Mouse (Mus musculus) C2C12 (cell line): ENCODE results near the gene Txn2. TPM values are rescaled to one million over a fixed set of nuclear protein-coding genes. Genes with fewer than 3 reads are reported as not detected.

Source experiments
- H3K27me3 ChIP-seq: one replicate; pipeline ENCODE4 v1.6.1; 2011; ENCODE audit not compliant: control insufficient read depth, insufficient read depth, insufficient read length
- H3K36me3 ChIP-seq: one replicate; pipeline ENCODE4 v1.6.1; 2011; ENCODE audit not compliant: control insufficient read depth, insufficient read depth
- H3K4me3 ChIP-seq: one replicate; pipeline ENCODE4 v1.5.1; 2011; ENCODE audit warnings: mild to moderate bottlenecking, control low read depth; ENCODE audit not compliant: poor library complexity, insufficient read depth, severe bottlenecking
- H3K79me2 ChIP-seq: one replicate; pipeline ENCODE4 v1.6.1; 2011; ENCODE audit not compliant: control insufficient read depth, insufficient read depth
- H3K79me3 ChIP-seq: one replicate; pipeline ENCODE4 v1.6.1; 2011; ENCODE audit warnings: low read depth, control low read depth
- H3ac ChIP-seq: one replicate; pipeline ENCODE3; 2011; ENCODE audit warnings: low read depth; ENCODE audit not compliant: control insufficient read depth, insufficient read length
- CEBPB ChIP-seq: IDR thresholded peaks from one replicate; pipeline ENCODE4 v1.6.1; 2011; ENCODE audit warnings: low read depth, mild to moderate bottlenecking, control low read depth, moderate library complexity
- CTCF ChIP-seq: IDR thresholded peaks from one replicate; pipeline ENCODE4 v1.5.1; 2011; ENCODE audit not compliant: control insufficient read depth, insufficient read depth, insufficient read length
- FOSL1 ChIP-seq: IDR thresholded peaks from one replicate; pipeline ENCODE4 v1.8.0; 2011; ENCODE audit warnings: mild to moderate bottlenecking, low read length; ENCODE audit not compliant: poor library complexity, insufficient read depth, severe bottlenecking
- MAX ChIP-seq: IDR thresholded peaks from one replicate; pipeline ENCODE4 v1.6.1; 2011; ENCODE audit warnings: mild to moderate bottlenecking, control low read depth
- MYOD1 ChIP-seq: IDR thresholded peaks from one replicate; pipeline ENCODE4 v1.6.1; 2011; ENCODE audit warnings: low read depth; ENCODE audit not compliant: control insufficient read depth, insufficient read length
- MYOG ChIP-seq: IDR thresholded peaks from one replicate; pipeline ENCODE4 v1.6.1; 2011; ENCODE audit not compliant: control insufficient read depth, insufficient read length; ENCODE audit errors: extremely low read depth
- USF1 ChIP-seq: IDR thresholded peaks from one replicate; pipeline ENCODE4 v1.6.1; 2011; ENCODE audit warnings: low read depth, mild to moderate bottlenecking, control low read depth, moderate library complexity
- polyA plus RNA-seq: library from polyadenylated mRNA; unstranded; fragments of >200 nt; fragmentation: generic; extraction: Trizol; gene quantifications from one replicate; pipeline ENCODE4 v1.2.1, GENCODE M21; 2012; ENCODE audit warnings: missing spikeins

The Txn2 gene
- polyA plus RNA-seq, 1 experiment: 371 TPM

DNA sequence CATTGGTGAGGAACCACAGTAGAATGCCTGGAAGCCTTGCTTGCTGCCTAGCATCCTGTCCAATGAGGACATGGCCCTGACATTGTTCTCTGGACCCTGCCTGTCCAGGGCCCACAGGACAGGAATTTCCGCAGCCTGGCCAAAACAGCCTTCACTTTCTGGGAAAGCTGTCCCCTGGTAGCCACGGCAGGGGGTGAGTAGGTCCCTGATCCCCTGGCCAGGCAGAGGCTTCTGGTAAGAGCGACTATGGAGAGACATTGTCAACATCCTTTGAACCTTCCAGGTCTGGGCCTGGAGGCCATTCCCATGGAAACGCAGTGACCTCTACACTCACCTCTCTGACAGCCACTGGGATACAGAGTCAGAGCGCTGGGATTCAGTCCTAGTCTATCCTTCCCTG, 16.8 kb downstream of the Txn2 start:
- Histone ChIP-seq H3ac (no peak overlapping the region), H3K36me3 (peaks cover 39% of the 10 kb centered on the region), H3K79me3 (peaks cover 10% of the 10 kb centered on the region), H3K79me2 (peaks cover 26% of the 10 kb centered on the region), H3K4me3 (no peak overlapping the region), H3K27me3 (no peaks in the 10 kb centered on the region)
- no peak for TF ChIP-seq CEBPB

DNA sequence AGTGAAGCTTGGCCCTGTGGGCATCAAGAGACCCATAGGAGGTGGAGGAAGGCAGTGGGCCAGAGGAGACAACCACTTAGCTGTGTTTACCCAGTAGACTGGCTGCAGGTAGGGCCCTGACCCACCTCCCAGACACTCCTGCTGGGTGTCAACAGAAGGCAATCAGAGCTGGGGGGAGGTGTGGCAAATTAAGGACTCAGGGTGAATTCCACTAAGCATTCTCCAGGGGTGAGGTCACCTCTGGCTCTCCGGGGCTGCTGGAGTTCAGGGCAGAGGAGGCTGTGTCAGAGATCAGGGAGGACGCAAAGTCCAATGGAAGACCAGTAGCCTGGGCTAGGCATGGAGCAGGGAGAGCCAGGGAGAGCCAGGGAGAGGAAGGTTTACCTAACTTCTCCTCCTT, 17.7 kb downstream of the Txn2 start:
- no peak overlapping the region for H3ac ChIP-seq
- H3K36me3 ChIP-seq: peaks cover 29% of the 10 kb centered on the region
- H3K27me3 ChIP-seq: no peaks in the 10 kb centered on the region
- TF ChIP-seq MAX (peak; percentile 66), MYOG (no peak), USF1 (no peak), FOSL1 (peak; percentile 17), CEBPB (no peak), MYOD1 (no peak), CTCF (no peak)
- H3K4me3 ChIP-seq: no peak overlapping the region
- H3K79me2 ChIP-seq: peaks cover 17% of the 10 kb centered on the region
- H3K79me3 ChIP-seq: peaks cover under 1% of the 10 kb centered on the region

DNA sequence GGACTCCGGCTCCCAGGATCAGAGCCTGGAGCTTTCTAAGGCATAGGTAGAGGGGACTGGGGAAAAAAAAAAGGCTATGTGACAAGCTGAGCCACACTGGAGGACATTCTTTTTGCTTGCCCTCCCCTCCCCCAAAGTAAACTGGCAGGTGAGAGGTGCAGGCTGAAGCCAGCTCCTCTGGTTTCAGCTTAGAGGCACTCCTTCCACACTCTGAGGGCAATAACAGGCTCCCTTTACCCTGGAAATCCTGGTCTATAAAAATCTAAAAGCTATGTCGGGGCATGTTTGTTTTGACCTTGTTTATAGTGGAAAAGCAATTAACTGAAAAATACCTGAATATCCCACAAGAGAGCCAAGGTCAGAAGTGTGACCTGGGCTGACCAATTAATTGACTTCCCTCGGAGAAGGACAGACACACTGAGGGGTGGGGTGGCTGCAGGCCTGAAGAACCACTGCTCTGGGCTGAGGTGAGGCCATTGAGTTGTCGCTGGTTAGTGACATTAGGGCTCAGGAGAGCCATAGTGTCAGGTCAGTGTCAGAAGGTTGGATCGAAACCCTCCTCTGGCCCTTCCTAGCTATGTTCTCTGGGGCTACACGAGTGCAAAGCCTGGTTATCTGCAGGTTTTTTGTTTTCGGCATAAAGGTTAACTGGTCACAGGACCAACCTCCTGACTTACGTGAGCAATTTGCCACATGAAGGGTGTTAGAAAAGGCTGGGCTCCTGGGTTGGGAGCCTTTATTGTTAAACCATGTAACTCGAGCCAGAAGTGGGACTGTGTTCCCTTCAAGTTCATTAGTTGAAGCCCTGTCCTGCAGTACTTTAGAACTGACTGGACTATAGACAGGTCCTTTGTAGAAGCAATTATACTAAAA, 20.9 kb downstream of the Txn2 start:
- Histone ChIP-seq H3ac (no peak overlapping the region), H3K4me3 (no peak overlapping the region), H3K79me2 (peaks cover 8% of the 10 kb centered on the region), H3K27me3 (no peaks in the 10 kb centered on the region), H3K36me3 (no peaks in the 10 kb centered on the region), H3K79me3 (no peaks in the 10 kb centered on the region)
- no peak for TF ChIP-seq MAX
- no peak for TF ChIP-seq MYOG
- no peak for TF ChIP-seq CEBPB
- TF ChIP-seq USF1: no peak
- no peak for TF ChIP-seq CTCF
- TF ChIP-seq FOSL1: no peak
- no peak for TF ChIP-seq MYOD1

DNA sequence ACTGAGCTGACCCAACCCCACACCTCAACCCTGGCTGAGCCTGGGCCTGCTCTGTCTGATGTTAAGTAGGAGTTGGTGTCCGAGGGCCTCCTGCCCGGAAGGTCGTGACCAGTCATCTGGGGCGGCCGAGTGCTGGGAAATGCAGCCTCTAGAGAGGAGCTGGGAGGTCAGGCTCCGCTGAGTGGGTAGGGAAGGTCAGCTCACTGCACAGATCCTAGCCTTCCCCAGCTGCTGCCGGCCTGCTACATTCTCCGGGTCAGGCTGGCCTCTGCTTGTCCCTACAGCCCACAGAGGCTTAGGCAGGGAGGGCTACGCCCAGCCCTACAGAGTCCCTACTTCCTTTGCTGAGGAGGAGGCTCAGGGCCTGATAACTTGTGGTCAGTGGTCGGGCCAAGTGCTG, 22.3 kb downstream of the Txn2 start:
- Histone ChIP-seq H3ac (no peak overlapping the region), H3K36me3 (no peaks in the 10 kb centered on the region), H3K27me3 (no peaks in the 10 kb centered on the region), H3K79me2 (no peaks in the 10 kb centered on the region), H3K4me3 (no peak overlapping the region), H3K79me3 (no peaks in the 10 kb centered on the region)
- TF ChIP-seq MYOG (no peak), FOSL1 (no peak)

DNA sequence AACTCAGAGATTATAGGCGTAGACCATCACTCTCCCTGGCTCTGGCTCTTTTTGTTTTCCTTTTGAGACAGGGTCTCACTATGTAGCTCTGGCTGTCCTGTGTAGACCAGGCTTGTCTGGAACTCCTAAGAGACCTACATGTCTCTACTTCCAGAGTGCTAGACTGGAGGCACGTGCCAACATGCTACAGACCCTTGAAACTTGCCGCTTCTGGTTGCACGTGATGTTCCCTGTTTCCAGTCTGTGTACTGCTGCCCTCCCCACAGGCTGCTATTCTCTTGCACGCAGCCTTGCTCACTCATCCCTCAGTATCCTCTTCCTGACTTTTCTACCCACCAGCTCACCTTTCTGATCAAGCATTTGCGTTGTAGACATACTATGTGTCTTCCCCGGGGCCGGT, 22.7 kb downstream of the Txn2 start:
- H3K4me3 ChIP-seq: no peak overlapping the region
- no peaks in the 10 kb centered on the region for H3K79me2 ChIP-seq
- no peaks in the 10 kb centered on the region for H3K27me3 ChIP-seq
- no peaks in the 10 kb centered on the region for H3K79me3 ChIP-seq
- no peak overlapping the region for H3ac ChIP-seq
- no peak for TF ChIP-seq CTCF
- TF ChIP-seq FOSL1: no peak
- TF ChIP-seq CEBPB: no peak
- H3K36me3 ChIP-seq: no peaks in the 10 kb centered on the region

DNA sequence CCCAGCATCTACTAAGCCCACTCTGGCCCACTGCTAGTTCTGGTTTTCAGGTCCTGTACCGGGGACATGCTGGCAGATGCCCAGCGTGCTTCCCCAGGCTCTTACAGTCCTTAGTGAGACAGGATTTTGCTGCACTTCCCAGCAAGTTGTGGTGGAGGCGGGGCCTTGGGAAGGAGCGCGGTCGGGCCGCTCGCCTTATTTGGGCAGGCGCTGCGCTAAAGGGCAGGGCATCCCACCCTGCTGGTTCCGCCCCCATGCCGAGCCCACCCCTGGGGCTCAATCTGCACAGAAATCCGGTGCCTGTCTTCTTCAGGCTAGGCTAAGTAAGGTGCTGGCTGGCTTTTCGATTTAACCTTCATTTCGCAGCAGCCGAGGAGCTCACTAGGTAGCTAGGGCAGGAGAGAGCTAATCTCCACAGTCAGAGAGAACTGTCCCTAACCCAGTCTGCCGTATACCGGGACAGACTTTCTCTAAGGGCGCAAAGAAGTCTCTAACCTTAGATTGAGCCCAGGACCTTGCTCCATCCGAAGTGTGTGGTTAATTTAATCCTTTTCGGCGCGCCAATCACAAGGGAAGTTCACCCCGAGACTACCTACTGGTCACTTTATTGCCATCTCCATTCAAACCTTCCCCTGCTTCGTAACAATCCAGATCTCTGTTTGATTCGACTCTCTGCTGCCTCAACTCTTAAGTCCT, 23.4 kb downstream of the Txn2 start:
- Histone ChIP-seq H3K4me3 (no peak overlapping the region), H3K27me3 (no peaks in the 10 kb centered on the region), H3ac (peak overlapping the region; percentile 52), H3K36me3 (no peaks in the 10 kb centered on the region), H3K79me2 (no peaks in the 10 kb centered on the region), H3K79me3 (no peaks in the 10 kb centered on the region)
- TF ChIP-seq USF1 (no peak), MYOD1 (no peak), CEBPB (no peak), MAX (peak; percentile 13)
